Mouse (Mus musculus) megakaryocyte, embryonic 14.5 days (primary cell): ENCODE measurements around the gene Rpl19.

Experiments
- FLI1 ChIP-seq: IDR thresholded peaks from 2 replicates; pipeline ENCODE4 v1.6.1; 2012; ENCODE audit warnings: low read length, inconsistent platforms, mixed read lengths
- GATA1 ChIP-seq: IDR thresholded peaks from 3 replicates; pipeline ENCODE4 v1.6.1; 2012; ENCODE audit warnings: mixed read lengths, low read length, inconsistent platforms, borderline replicate concordance

DNA sequence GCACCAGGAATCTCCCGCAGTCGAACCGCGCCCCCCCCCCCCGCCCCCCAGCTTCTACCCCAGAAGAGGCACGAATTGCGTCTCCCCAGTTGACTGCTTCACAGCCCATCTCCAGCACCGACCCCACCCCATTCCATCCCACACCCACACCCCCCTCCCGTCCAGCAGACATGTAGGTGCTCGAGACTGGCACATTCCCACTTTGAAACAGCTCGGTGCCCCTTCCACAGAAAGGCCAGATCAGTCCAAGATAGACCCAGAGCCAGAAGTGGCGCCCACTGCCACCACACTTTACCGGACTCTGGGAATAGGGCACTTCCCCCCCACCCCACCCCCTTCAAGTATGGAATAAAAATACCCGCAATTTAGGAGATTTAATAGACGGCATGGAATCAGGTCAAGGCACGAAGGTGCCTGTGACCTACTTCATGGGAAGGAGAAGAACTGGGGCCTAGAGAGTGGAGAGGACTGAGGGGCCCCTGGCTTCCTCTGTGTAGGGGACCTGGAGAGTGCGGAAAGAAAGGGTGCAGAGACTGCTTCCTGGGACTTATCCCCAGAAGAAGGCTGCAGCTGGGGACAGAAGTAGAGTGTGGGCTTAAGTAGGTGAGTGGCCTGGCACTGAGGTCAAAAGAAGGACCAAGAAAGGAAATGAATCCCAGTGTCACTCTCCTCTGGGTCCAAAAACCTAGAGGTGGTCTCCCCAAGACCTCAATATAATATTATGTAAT lies 39.6 kb upstream of the Rpl19 start:
- TF ChIP-seq GATA1: no peak
- TF ChIP-seq FLI1: no peak
